Mouse (Mus musculus): Measurements from ENCODE around the gene Npas3. TPM values are rescaled to one million over a fixed set of nuclear protein-coding genes. Genes with fewer than 3 reads are reported as not detected.

Npas3 gene
- polyA plus RNA-seq, 1 experiment from 2014 or later, result 4.5 TPM

DNA sequence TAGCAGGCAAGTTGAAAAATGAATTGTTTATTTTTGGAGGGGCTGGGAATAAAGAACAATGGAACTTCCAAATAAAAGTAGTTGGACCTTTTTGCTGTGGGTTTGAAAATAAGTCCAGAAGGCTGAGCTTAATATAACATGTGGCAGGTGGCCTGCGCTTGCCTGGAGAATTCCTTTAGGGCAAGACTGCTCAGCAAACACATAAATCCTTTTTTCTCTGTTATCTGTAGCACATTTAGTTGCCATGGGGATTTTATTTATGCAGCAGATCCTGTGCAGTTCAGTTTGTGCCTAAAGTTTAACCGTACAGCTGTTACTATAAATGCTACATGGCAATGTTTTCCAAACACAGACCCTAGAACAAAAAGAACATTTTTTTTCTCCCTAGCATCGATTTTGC lies 159.3 kb downstream of the Npas3 start:
- no peak overlapping the region for H3K9ac ChIP-seq (replicated peaks; ENCODE audit: low read depth, low read length)
- H3K4me1 ChIP-seq (ENCODE audit: control insufficient read depth, insufficient read depth, low read length), result peaks cover 4% of the 10 kb centered on the region; the same call in 1 of the 2 replicates
- H3K27me3 ChIP-seq (ENCODE audit: control insufficient read depth, insufficient read depth, low read length), result no peaks in the 10 kb centered on the region
- H3K9me3 ChIP-seq (ENCODE audit: control insufficient read depth, low read depth, low read length), result no peaks in the 10 kb centered on the region
- no peak overlapping the region for H3K4me2 ChIP-seq (replicated peaks; ENCODE audit: low read depth, low read length)
- no peak overlapping the region for H3K4me3 ChIP-seq (ENCODE audit: low read depth, low read length)
- no peaks in the 10 kb centered on the region for H3K36me3 ChIP-seq (ENCODE audit: control insufficient read depth, insufficient read depth, low read length)
- no peak for ATAC-seq (ENCODE audit: insufficient number of reproducible peaks, insufficient read depth, low FRiP score, low read depth)
- no peak overlapping the region for H3K27ac ChIP-seq (ENCODE audit: low read length)
- WGBS, result 21% methylated on average over 3 of the region's 3 CpGs

- Histone ChIP-seq H3K9ac (replicated peaks; ENCODE audit: low read depth, low read length) (no peak overlapping the region), H3K27me3 (ENCODE audit: control insufficient read depth, insufficient read depth, low read length) (no peaks in the 10 kb centered on the region), H3K9me3 (ENCODE audit: control insufficient read depth, low read depth, low read length) (no peaks in the 10 kb centered on the region), H3K4me2 (replicated peaks; ENCODE audit: low read depth, low read length) (no peak overlapping the region), H3K27ac (ENCODE audit: low read length) (no peak overlapping the region), H3K36me3 (ENCODE audit: control insufficient read depth, insufficient read depth, low read length) (no peaks in the 10 kb centered on the region), H3K4me3 (ENCODE audit: low read depth, low read length) (no peak overlapping the region), H3K4me1 (ENCODE audit: control insufficient read depth, insufficient read depth, low read length) (peaks cover 4% of the 10 kb centered on the region; the same call in 1 of the 2 replicates)
- ATAC-seq (ENCODE audit: insufficient number of reproducible peaks, insufficient read depth, low FRiP score, low read depth), result no peak
- 89% methylated on average over 4 of the region's 4 CpGs for WGBS
Measured at GRCm38 (mm10) chr12:53409711-53410110, 161.2 kb downstream of the Npas3 start.

GRCm38 (mm10) chr12:53410647-53411046 lies 162.2 kb downstream of the Npas3 start:
- WGBS, result 97% methylated on average over 2 of the region's 2 CpGs
- no peak overlapping the region for H3K4me2 ChIP-seq (replicated peaks; ENCODE audit: low read depth, low read length)
- peaks cover 4% of the 10 kb centered on the region; the same call in 1 of the 2 replicates for H3K4me1 ChIP-seq (ENCODE audit: control insufficient read depth, insufficient read depth, low read length)
- no peaks in the 10 kb centered on the region for H3K9me3 ChIP-seq (ENCODE audit: control insufficient read depth, low read depth, low read length)
- no peak for ATAC-seq (ENCODE audit: insufficient number of reproducible peaks, insufficient read depth, low FRiP score, low read depth)
- no peaks in the 10 kb centered on the region for H3K27me3 ChIP-seq (ENCODE audit: control insufficient read depth, insufficient read depth, low read length)
- H3K36me3 ChIP-seq (ENCODE audit: control insufficient read depth, insufficient read depth, low read length), result no peaks in the 10 kb centered on the region
- no peak overlapping the region for H3K27ac ChIP-seq (ENCODE audit: low read length)
- no peak overlapping the region for H3K4me3 ChIP-seq (ENCODE audit: low read depth, low read length)
- H3K9ac ChIP-seq (replicated peaks; ENCODE audit: low read depth, low read length), result no peak overlapping the region

DNA sequence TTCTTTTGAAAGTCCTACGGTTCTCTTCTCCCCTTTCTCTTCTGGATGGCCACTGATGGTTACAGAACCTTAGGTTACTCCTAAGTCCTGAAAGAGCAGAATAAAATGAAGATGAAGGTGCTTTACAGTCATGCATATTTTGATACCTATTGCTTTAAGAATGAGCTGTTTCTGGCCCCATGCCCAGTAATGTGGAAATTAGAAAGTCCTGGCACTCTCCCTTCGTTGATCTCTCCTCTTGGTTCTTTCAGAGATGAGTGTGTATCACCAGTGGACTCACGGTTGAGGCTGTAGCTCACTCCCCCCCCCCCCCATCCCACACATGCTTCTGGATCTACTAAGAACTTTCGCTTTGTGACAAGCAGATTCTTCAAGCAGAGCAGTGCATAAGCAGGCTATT lies 167.6 kb downstream of the Npas3 start:
- no peak for ATAC-seq (ENCODE audit: insufficient number of reproducible peaks, insufficient read depth, low FRiP score, low read depth)
- 51% methylated on average over 4 of the region's 4 CpGs for WGBS

GRCm38 (mm10) chr12:53421701-53422100 lies 173.2 kb downstream of the Npas3 start:
- no peak overlapping the region for H3K27ac ChIP-seq (ENCODE audit: low read length)
- WGBS, result 78% methylated on average over 4 of the region's 4 CpGs
- H3K27me3 ChIP-seq (ENCODE audit: control insufficient read depth, insufficient read depth, low read length), result no peaks in the 10 kb centered on the region
- no peaks in the 10 kb centered on the region for H3K36me3 ChIP-seq (ENCODE audit: control insufficient read depth, insufficient read depth, low read length)
- no peaks in the 10 kb centered on the region for H3K4me1 ChIP-seq (ENCODE audit: control insufficient read depth, insufficient read depth, low read length)
- ATAC-seq (ENCODE audit: insufficient number of reproducible peaks, insufficient read depth, low FRiP score, low read depth), result no peak
- H3K9me3 ChIP-seq (ENCODE audit: control insufficient read depth, low read depth, low read length), result no peaks in the 10 kb centered on the region
- no peak overlapping the region for H3K4me3 ChIP-seq (ENCODE audit: low read depth, low read length)
- no peak overlapping the region for H3K9ac ChIP-seq (replicated peaks; ENCODE audit: low read depth, low read length)
- no peak overlapping the region for H3K4me2 ChIP-seq (replicated peaks; ENCODE audit: low read depth, low read length)

More for the DNA sequence above, 167.6 kb downstream of the Npas3 start:
- Histone ChIP-seq H3K4me1 (ENCODE audit: control insufficient read depth, insufficient read depth, low read length) (no peaks in the 10 kb centered on the region), H3K27me3 (ENCODE audit: control insufficient read depth, insufficient read depth, low read length) (no peaks in the 10 kb centered on the region), H3K4me2 (replicated peaks; ENCODE audit: low read depth, low read length) (no peak overlapping the region), H3K4me3 (ENCODE audit: low read depth, low read length) (no peak overlapping the region), H3K9me3 (ENCODE audit: control insufficient read depth, low read depth, low read length) (no peaks in the 10 kb centered on the region), H3K36me3 (ENCODE audit: control insufficient read depth, insufficient read depth, low read length) (no peaks in the 10 kb centered on the region), H3K27ac (ENCODE audit: low read length) (no peak overlapping the region), H3K9ac (replicated peaks; ENCODE audit: low read depth, low read length) (no peak overlapping the region)

- Histone ChIP-seq H3K27me3 (ENCODE audit: control insufficient read depth, insufficient read depth, low read length) (no peaks in the 10 kb centered on the region), H3K4me2 (replicated peaks; ENCODE audit: low read depth, low read length) (no peak overlapping the region), H3K9ac (replicated peaks; ENCODE audit: low read depth, low read length) (no peak overlapping the region), H3K36me3 (ENCODE audit: control insufficient read depth, insufficient read depth, low read length) (no peaks in the 10 kb centered on the region), H3K27ac (ENCODE audit: low read length) (no peak overlapping the region), H3K4me3 (ENCODE audit: low read depth, low read length) (no peak overlapping the region), H3K4me1 (ENCODE audit: control insufficient read depth, insufficient read depth, low read length) (no peaks in the 10 kb centered on the region), H3K9me3 (ENCODE audit: control insufficient read depth, low read depth, low read length) (no peaks in the 10 kb centered on the region)
- 77% methylated on average over 2 of the region's 2 CpGs for WGBS
- ATAC-seq (ENCODE audit: insufficient number of reproducible peaks, insufficient read depth, low FRiP score, low read depth), result no peak
Measured at GRCm38 (mm10) chr12:53423631-53424030, 175.2 kb downstream of the Npas3 start.

- WGBS, result 91% methylated on average over 2 of the region's 2 CpGs
- no peak overlapping the region for H3K4me2 ChIP-seq (replicated peaks; ENCODE audit: low read depth, low read length)
- no peaks in the 10 kb centered on the region for H3K4me1 ChIP-seq (ENCODE audit: control insufficient read depth, insufficient read depth, low read length)
- H3K36me3 ChIP-seq (ENCODE audit: control insufficient read depth, insufficient read depth, low read length), result no peaks in the 10 kb centered on the region
- no peaks in the 10 kb centered on the region for H3K9me3 ChIP-seq (ENCODE audit: control insufficient read depth, low read depth, low read length)
- no peaks in the 10 kb centered on the region for H3K27me3 ChIP-seq (ENCODE audit: control insufficient read depth, insufficient read depth, low read length)
- no peak for ATAC-seq (ENCODE audit: insufficient number of reproducible peaks, insufficient read depth, low FRiP score, low read depth)
- no peak overlapping the region for H3K27ac ChIP-seq (ENCODE audit: low read length)
- no peak overlapping the region for H3K9ac ChIP-seq (replicated peaks; ENCODE audit: low read depth, low read length)
- no peak overlapping the region for H3K4me3 ChIP-seq (ENCODE audit: low read depth, low read length)
Measured at GRCm38 (mm10) chr12:53426006-53426405, 177.5 kb downstream of the Npas3 start.

DNA sequence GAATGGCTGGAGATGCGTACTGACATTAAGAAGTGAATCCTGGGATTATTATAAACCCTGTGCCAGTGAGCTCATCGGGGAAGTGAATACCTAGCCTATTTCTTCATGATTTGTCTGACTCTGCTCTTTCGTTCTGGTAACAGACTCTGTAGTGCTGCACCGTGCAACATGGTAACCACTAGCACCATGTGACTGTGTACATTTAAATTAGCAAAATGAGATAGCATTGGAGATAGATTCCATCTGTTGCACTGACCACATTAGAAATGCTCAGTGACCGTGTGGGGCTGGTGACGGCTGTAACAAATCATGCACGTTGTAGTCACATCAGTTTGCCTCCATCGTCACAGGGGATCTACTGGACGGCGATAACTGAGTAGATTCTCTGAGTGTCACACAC lies 178.7 kb downstream of the Npas3 start:
- Histone ChIP-seq H3K9me3 (ENCODE audit: control insufficient read depth, low read depth, low read length) (no peaks in the 10 kb centered on the region), H3K9ac (replicated peaks; ENCODE audit: low read depth, low read length) (no peak overlapping the region), H3K4me3 (ENCODE audit: low read depth, low read length) (no peak overlapping the region), H3K4me2 (replicated peaks; ENCODE audit: low read depth, low read length) (no peak overlapping the region), H3K36me3 (ENCODE audit: control insufficient read depth, insufficient read depth, low read length) (no peaks in the 10 kb centered on the region), H3K4me1 (ENCODE audit: control insufficient read depth, insufficient read depth, low read length) (no peaks in the 10 kb centered on the region), H3K27ac (ENCODE audit: low read length) (no peak overlapping the region), H3K27me3 (ENCODE audit: control insufficient read depth, insufficient read depth, low read length) (no peaks in the 10 kb centered on the region)
- ATAC-seq (ENCODE audit: insufficient number of reproducible peaks, insufficient read depth, low FRiP score, low read depth), result no peak
- 60% methylated on average over 10 of the region's 10 CpGs for WGBS

- H3K4me1 ChIP-seq (ENCODE audit: control insufficient read depth, insufficient read depth, low read length), result no peaks in the 10 kb centered on the region
- WGBS, result 84% methylated on average over 2 of the region's 2 CpGs
- ATAC-seq (ENCODE audit: insufficient number of reproducible peaks, insufficient read depth, low FRiP score, low read depth), result no peak
Measured at GRCm38 (mm10) chr12:53442029-53442428, 193.6 kb downstream of the Npas3 start.

More at GRCm38 (mm10) chr12:53442029-53442428, 193.6 kb downstream of the Npas3 start:
- H3K9ac ChIP-seq (replicated peaks; ENCODE audit: low read depth, low read length), result no peak overlapping the region
- H3K4me2 ChIP-seq (replicated peaks; ENCODE audit: low read depth, low read length), result no peak overlapping the region
- no peaks in the 10 kb centered on the region for H3K36me3 ChIP-seq (ENCODE audit: control insufficient read depth, insufficient read depth, low read length)
- H3K27me3 ChIP-seq (ENCODE audit: control insufficient read depth, insufficient read depth, low read length), result no peaks in the 10 kb centered on the region
- H3K27ac ChIP-seq (ENCODE audit: low read length), result no peak overlapping the region
- no peak overlapping the region for H3K4me3 ChIP-seq (ENCODE audit: low read depth, low read length)
- H3K9me3 ChIP-seq (ENCODE audit: control insufficient read depth, low read depth, low read length), result no peaks in the 10 kb centered on the region

Data from stomach, embryonic 14.5 days (tissue).